Mouse (Mus musculus) neural tube, embryonic 11.5 days (tissue): ENCODE results near the gene Slc4a4. TPM values are rescaled to one million over a fixed set of nuclear protein-coding genes. Genes with fewer than 3 reads are reported as not detected.

Experiments
- ATAC-seq: fragments of 200-750 bp; cut with Nextera tagmentation; 2 replicates; pipeline ENCODE4 v1.8.0; 2017; ENCODE audit warnings: moderate number of reproducible peaks, mild to moderate bottlenecking, moderate TSS enrichment, moderate library complexity; ENCODE audit not compliant: insufficient read depth, low FRiP score, low TSS enrichment
- DNase-seq: peaks from one replicate; pipeline ENCODE4 v3.0.0-alpha.2; 2015; ENCODE audit warnings: low spot score
- H3K27ac ChIP-seq: fragments of 300-500 bp; sonication (generic); 2 replicates; pipeline ENCODE4 v1.5.1; 2014; ENCODE audit warnings: low read depth, mild to moderate bottlenecking, low read length
- H3K27me3 ChIP-seq: fragments of 300-500 bp; sonication (generic); 2 replicates; pipeline ENCODE4 v1.6.1; 2014; ENCODE audit warnings: mild to moderate bottlenecking, low read length, mixed read lengths; ENCODE audit not compliant: control insufficient read depth, insufficient read depth
- H3K36me3 ChIP-seq: fragments of 300-500 bp; sonication (generic); 2 replicates; pipeline ENCODE4 v1.6.1; 2014; ENCODE audit warnings: mild to moderate bottlenecking, low read length, moderate library complexity, mixed read lengths; ENCODE audit not compliant: control insufficient read depth, insufficient read depth
- H3K4me1 ChIP-seq: fragments of 300-500 bp; sonication (generic); 2 replicates; pipeline ENCODE4 v1.6.1; 2014; ENCODE audit warnings: low read length, mixed read lengths; ENCODE audit not compliant: control insufficient read depth, insufficient read depth
- H3K4me2 ChIP-seq: fragments of 300-500 bp; sonication (generic); 2 replicates; pipeline ENCODE4 v1.6.1; 2014; ENCODE audit warnings: low read depth, mild to moderate bottlenecking, moderate library complexity
- H3K4me3 ChIP-seq: fragments of 300-500 bp; sonication (generic); 2 replicates; pipeline ENCODE4 v1.5.1; 2014; ENCODE audit warnings: low read depth, low read length
- H3K9ac ChIP-seq: fragments of 300-500 bp; sonication (generic); 2 replicates; pipeline ENCODE4 v1.6.1; 2014; ENCODE audit warnings: mild to moderate bottlenecking, low read length
- H3K9me3 ChIP-seq: fragments of 300-500 bp; sonication (generic); 2 replicates; pipeline ENCODE4 v1.6.1; 2016; ENCODE audit warnings: low read length; ENCODE audit not compliant: control insufficient read depth
- WGBS: fragments of 180-500 bp; shearing (Covaris S2); extraction: QIAGEN DNeasy Blood & Tissue Kit; methylation state at CpG from one replicate; pipeline ENCODE4 v1.1.7; 2014; 5-methylcytosine and 5-hydroxymethylcytosine counted together
- polyA plus RNA-seq: library from polyadenylated mRNA; unstranded; fragments of >200 nt; fragmentation: Nextera tagmentation; extraction: Ambion mirVana; gene quantifications from 2 replicates; pipeline ENCODE4 v1.2.1, GENCODE M21; 2014

The Slc4a4 gene
- polyA plus RNA-seq, 1 experiment from 2014 or later, result 1.7 TPM

DNA sequence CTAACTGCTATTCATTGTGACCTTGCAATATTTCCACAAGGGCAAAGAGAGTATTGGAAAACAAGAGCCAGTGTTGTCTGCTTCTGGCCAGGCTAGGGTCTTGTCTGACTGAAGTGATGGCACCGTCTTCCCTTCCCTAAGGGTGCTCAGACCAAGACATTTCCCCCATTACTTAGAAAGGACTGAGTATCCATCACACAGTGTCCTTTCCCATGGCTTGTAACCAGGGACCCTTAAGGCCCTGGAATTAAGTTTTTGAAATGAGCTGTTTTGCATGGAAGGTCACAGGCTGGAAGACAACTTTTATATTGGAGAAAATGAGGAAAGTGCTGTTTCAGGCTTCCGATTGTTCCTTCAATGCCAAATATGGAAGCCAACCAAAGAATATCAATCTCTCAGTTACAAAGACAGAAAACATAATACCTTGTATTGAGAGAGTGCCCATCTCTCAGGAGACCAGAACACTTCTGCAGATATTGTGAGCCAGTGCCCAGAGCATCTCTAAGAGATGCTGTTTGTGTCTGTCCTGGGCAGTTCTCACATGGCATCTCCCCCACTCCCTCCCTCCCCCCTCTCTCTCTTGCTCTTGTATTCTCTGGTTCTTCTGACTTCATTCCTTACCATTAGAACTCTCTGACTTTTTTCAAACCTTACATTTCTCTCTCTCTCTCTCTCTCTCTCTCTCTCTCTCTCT, 284.6 kb downstream of the Slc4a4 start:
- ATAC-seq, result no peak
- Histone ChIP-seq H3K27me3 (no peaks in the 10 kb centered on the region), H3K27ac (no peak overlapping the region), H3K4me3 (no peak overlapping the region), H3K9ac (no peak overlapping the region), H3K36me3 (no peaks in the 10 kb centered on the region), H3K4me2 (no peak overlapping the region), H3K9me3 (no peaks in the 10 kb centered on the region), H3K4me1 (no peaks in the 10 kb centered on the region)
- DNase-seq, result no peak
- WGBS, result 86% methylated on average over 2 of the region's 2 CpGs

DNA sequence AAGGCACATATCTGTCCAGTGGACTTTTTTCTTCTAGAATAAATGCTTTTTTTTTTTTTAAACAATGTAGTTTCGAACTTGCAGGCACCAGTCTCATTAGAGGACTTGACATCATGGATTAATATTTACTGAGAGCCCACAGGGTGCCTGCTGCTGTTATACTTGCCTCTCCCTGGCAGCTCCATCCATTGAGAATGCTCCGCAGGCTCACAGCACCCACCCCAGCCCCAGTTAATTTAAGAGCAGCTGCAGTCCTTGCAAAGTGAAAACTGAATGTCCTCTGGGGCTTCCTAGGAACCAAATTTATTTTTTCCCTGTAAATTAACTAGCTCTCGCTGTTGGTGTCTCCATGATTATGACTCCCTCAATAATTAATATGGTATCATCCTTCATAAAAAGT, 303.4 kb downstream of the Slc4a4 start:
- no peak for DNase-seq
- no peaks in the 10 kb centered on the region for H3K27me3 ChIP-seq
- 52% methylated on average over 3 of the region's 3 CpGs for WGBS
- H3K4me2 ChIP-seq, result no peak overlapping the region
- no peaks in the 10 kb centered on the region for H3K4me1 ChIP-seq
- H3K9ac ChIP-seq, result no peak overlapping the region
- no peaks in the 10 kb centered on the region for H3K36me3 ChIP-seq
- H3K27ac ChIP-seq, result no peak overlapping the region
- ATAC-seq, result no peak
- H3K4me3 ChIP-seq, result no peak overlapping the region
- H3K9me3 ChIP-seq, result no peaks in the 10 kb centered on the region

DNA sequence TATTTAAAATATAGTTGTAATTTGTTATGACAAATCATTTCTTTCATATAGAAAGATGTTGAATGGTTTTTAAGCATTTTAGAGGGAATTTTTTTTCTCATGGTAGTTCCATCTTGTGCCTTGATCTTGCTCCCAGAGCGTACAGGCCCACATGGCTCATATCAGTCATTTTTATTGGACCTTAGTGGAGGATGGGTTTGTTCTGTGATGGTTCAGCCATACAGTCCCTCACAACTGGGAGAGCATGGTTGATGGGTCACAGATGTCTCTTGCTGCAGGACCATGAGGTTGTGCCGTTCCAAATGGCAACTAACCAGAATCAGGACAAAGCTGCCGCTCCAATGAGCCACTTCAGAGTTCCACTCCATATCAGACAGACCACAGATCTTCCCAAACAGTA, 308.0 kb downstream of the Slc4a4 start:
- Histone ChIP-seq H3K27ac (no peak overlapping the region), H3K4me2 (no peak overlapping the region), H3K36me3 (no peaks in the 10 kb centered on the region), H3K4me3 (no peak overlapping the region), H3K27me3 (no peaks in the 10 kb centered on the region), H3K4me1 (no peaks in the 10 kb centered on the region), H3K9me3 (no peaks in the 10 kb centered on the region), H3K9ac (no peak overlapping the region)
- DNase-seq (no peak), ATAC-seq (no peak)
- WGBS, result 94% methylated on average over 3 of the region's 3 CpGs

DNA sequence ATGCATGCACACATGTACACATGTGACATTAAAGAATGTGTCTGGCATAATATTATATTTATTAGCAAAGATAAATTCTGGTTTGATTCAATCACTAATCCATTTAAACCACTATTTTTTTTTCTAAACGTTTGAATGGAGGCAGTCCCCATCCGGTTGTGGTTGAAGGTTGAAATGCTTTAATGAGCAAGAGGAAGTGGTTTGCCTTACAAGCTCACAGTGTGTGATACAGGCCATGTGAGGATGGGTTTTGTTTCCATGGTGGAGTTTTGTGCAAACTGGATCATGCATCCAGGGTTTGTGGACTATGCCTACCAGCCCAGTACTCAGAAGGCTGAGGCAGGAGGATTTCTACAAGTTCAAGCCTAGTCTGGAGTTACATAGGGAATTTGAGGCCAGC, 311.9 kb downstream of the Slc4a4 start:
- Histone ChIP-seq H3K9me3 (no peaks in the 10 kb centered on the region), H3K27me3 (no peaks in the 10 kb centered on the region), H3K27ac (no peak overlapping the region), H3K9ac (no peak overlapping the region), H3K4me1 (no peaks in the 10 kb centered on the region), H3K4me2 (no peak overlapping the region), H3K4me3 (no peak overlapping the region), H3K36me3 (no peaks in the 10 kb centered on the region)
- DNase-seq, result no peak
- no peak for ATAC-seq
- 89% methylated on average over 2 of the region's 2 CpGs for WGBS

DNA sequence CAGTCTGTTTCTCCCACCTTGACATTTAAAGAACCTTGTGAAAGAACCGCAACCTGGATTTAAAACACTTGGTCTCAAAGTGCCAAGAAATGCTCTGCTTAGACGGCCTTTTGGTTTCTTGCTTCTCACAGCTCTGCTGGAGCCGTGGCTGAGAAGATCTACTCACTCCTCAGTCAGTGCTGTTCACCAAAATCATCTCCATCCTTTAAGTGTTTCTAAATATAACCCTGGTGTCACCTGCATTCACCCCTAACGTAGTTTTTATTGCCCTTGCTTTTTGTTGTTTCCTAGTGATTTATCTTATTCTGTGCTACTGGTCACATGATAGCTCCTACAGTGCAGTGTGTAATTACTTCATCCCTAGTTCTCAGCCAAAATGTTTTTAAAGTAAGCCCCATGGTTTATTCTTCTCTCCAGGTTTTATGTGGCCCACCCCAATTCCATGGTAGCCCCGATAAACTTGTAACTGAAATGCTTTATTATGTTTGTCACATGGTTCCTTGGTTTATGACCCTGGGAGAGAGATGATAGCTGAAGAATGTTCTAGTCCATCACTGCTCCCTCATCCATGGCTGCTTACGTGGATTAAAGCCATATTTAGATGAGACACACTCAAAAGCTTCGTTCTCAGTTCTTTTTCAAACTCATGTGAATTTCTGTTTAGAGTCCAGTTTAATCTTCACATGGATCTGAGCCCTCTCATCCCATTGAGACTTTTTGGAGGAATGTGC, 323.5 kb downstream of the Slc4a4 start:
- H3K4me1 ChIP-seq, result no peaks in the 10 kb centered on the region
- H3K4me2 ChIP-seq, result no peak overlapping the region
- no peak overlapping the region for H3K9ac ChIP-seq
- H3K27ac ChIP-seq, result no peak overlapping the region
- ATAC-seq (no peak), DNase-seq (no peak)
- no peaks in the 10 kb centered on the region for H3K36me3 ChIP-seq
- WGBS, result 63% methylated on average over 7 of the region's 7 CpGs
- no peaks in the 10 kb centered on the region for H3K27me3 ChIP-seq
- H3K4me3 ChIP-seq, result no peak overlapping the region
- no peaks in the 10 kb centered on the region for H3K9me3 ChIP-seq

DNA sequence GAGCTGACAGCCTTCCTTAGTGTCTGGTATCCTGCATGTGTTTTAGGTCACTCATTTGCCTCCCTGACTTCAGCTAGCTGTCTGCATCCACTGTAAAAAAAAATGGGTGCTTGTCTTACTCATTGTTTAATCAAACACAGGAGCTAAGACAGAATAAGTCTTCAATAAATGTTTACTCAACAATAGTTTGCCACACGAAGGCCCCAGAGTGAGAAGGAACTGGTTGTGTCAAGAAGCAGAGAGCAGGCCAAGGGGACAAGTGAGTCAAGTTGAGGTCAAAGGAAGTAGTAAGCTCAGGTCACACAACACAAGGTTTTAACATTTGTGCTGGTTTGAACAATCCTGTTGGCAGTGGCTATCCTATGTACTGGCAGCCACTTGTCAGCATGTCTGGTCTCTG, 324.4 kb downstream of the Slc4a4 start:
- Histone ChIP-seq H3K4me3 (no peak overlapping the region), H3K27me3 (no peaks in the 10 kb centered on the region), H3K4me2 (no peak overlapping the region), H3K9ac (no peak overlapping the region), H3K36me3 (no peaks in the 10 kb centered on the region), H3K4me1 (no peaks in the 10 kb centered on the region), H3K27ac (no peak overlapping the region), H3K9me3 (no peaks in the 10 kb centered on the region)
- 64% methylated on average over 1 of the region's 1 CpGs for WGBS
- ATAC-seq (no peak), DNase-seq (no peak)

DNA sequence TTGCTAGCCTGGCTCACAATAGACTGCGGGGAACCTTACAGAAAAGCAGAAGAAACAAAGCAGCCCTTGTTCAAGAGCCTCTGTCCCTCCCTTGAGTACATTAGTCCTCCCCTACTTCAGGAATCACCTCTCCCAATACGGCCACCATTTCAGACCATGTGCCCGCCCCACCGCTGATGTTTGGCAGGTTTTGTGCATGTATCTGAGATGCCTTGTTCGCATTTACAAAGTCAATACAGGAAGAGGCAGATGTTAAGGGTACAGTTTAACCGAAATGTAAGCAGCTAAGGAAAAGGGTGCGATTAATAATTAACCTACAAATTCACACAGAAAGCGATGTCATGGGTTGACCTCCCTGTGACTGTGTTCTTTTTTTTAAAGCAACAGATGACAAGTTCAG, 331.6 kb downstream of the Slc4a4 start:
- H3K4me1 ChIP-seq, result no peaks in the 10 kb centered on the region
- WGBS, result 64% methylated on average over 8 of the region's 8 CpGs
- ATAC-seq, result no peak
- DNase-seq, result peak; percentile 14
- H3K36me3 ChIP-seq, result no peaks in the 10 kb centered on the region
- no peaks in the 10 kb centered on the region for H3K27me3 ChIP-seq
- H3K4me3 ChIP-seq, result no peak overlapping the region
- H3K9me3 ChIP-seq, result no peaks in the 10 kb centered on the region
- H3K27ac ChIP-seq, result no peak overlapping the region
- H3K9ac ChIP-seq, result no peak overlapping the region
- no peak overlapping the region for H3K4me2 ChIP-seq

DNA sequence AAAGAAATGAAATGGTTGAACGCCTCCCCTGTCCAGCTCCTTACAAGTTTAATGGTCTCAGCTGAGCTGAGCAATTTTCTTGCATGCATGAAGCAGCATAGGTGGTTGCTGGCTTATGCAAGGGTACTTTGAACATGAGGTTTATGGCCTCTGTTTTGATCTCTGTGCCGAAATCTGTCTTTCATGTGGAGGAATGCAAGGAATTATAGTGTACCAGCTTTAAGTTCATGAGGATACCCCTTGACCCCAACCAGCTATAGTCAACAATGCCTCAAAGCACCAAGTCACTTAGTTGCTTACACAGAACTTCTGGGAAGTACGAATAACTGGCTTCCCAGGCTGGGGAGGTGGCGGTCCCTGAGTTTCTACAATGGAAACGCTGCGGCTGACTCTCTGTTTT, 332.1 kb downstream of the Slc4a4 start:
- Histone ChIP-seq H3K9ac (no peak overlapping the region), H3K27ac (no peak overlapping the region), H3K36me3 (no peaks in the 10 kb centered on the region), H3K4me3 (no peak overlapping the region), H3K9me3 (no peaks in the 10 kb centered on the region), H3K4me1 (no peaks in the 10 kb centered on the region), H3K27me3 (no peaks in the 10 kb centered on the region), H3K4me2 (no peak overlapping the region)
- 62% methylated on average over 6 of the region's 6 CpGs for WGBS
- ATAC-seq (no peak), DNase-seq (no peak)

DNA sequence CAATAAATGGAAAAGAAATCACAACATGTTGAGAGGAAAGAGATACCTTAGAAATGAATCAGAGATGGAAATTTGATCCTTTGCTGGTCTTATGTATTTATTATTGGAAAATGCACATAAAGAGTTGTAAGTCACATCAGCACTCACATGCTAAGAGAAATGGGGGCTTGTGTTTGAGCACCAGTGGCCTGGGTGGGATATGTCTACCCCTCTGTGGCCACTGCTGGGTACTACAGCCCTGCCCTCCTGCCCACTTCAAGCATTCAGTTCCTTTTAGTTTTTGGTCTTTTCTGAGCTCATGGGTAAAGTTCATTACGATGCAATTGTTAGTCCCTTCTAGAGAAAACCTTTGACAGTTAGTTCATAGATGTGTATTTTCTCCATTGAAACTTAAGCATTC, 335.0 kb downstream of the Slc4a4 start:
- ATAC-seq (0 out of 2 replicates have a peak, but pooled peaks have one; percentile 70), DNase-seq (peak; percentile 23)
- Histone ChIP-seq H3K4me3 (no peak overlapping the region), H3K4me1 (no peaks in the 10 kb centered on the region), H3K9ac (no peak overlapping the region), H3K27ac (no peak overlapping the region), H3K9me3 (no peaks in the 10 kb centered on the region), H3K4me2 (no peak overlapping the region), H3K36me3 (no peaks in the 10 kb centered on the region), H3K27me3 (no peaks in the 10 kb centered on the region)
- 62% methylated on average over 1 of the region's 1 CpGs for WGBS
